ENCODE assay signal across 16 mouse cellular contexts in genomic region chr11:113209220-113209878, GRCm38 (mm10).
A peak's percentile ranks its signal among the peaks of the same experiment; 100 is the strongest.
DNase-seq lines count a peak whose midpoint lies in the region; ATAC-seq and TF ChIP-seq lines count a peak whose summit lies in the region.
"Had no signal": no experiment of that assay in that cellular context is flagged by ENCODE, and none has a peak within 500 bp of the region (broad histone marks: within the 10 kb centered on the region; RNA-seq: fewer than 3 reads in every experiment).

No protein-coding gene starts in this region.

- no peak for TF ChIP-seq CTCF in lung, postnatal 0 days (IDR thresholded peaks at IDR 0.05)
- no peak for TF ChIP-seq CTCF in lung, adult 2 months (IDR thresholded peaks at IDR 0.05; ENCODE audit: insufficient read depth, low read length)
- TF ChIP-seq CTCF in stomach, postnatal 0 days (IDR thresholded peaks at IDR 0.05; ENCODE audit: low read depth) = no peak

- 46% methylated on average over 16 of the region's 16 CpGs for WGBS in lung, postnatal 0 days
- WGBS in lung, adult 2 months = 45% methylated on average over 16 of the region's 16 CpGs
- 55% methylated on average over 16 of the region's 16 CpGs for WGBS in intestine, embryonic 15.5 days
- WGBS in stomach, postnatal 0 days = 45% methylated on average over 16 of the region's 16 CpGs

- no peak overlapping the region for H3K4me2 ChIP-seq in lung, postnatal 0 days (replicated peaks; ENCODE audit: low read depth, low read length)
- H3K4me2 ChIP-seq in intestine, embryonic 15.5 days (replicated peaks) = 0 out of 2 replicates have a peak overlapping the region, but pooled peaks have one; percentile 27
- peak overlapping the region; percentile 37 for H3K4me2 ChIP-seq in stomach, postnatal 0 days (replicated peaks; ENCODE audit: low read depth)
- H3K4me2 ChIP-seq: embryonic facial prominence, embryonic 12.5 days; limb, embryonic 12.5 days; liver, embryonic 15.5 days had no signal

- no peak for TF ChIP-seq EP300 in lung, postnatal 0 days (IDR thresholded peaks at IDR 0.05)
- TF ChIP-seq EP300 in stomach, postnatal 0 days (optimal IDR thresholded peaks at IDR 0.05) = no peak

- H3K9ac ChIP-seq in lung, postnatal 0 days (replicated peaks; ENCODE audit: low read depth) = no peak overlapping the region
- no peak overlapping the region for H3K9ac ChIP-seq in intestine, embryonic 15.5 days
- no peak overlapping the region for H3K9ac ChIP-seq in stomach, postnatal 0 days (ENCODE audit: low read length)
- H3K9ac ChIP-seq: embryonic facial prominence, embryonic 12.5 days; limb, embryonic 12.5 days; liver, embryonic 15.5 days had no signal

- peak; percentile 60 to 62 for DNase-seq in cerebellum, postnatal 14 days
- DNase-seq in cerebellum, adult 11 months = no peak
- DNase-seq in lung, postnatal 0 days (ENCODE audit: low spot score) = no peak
- no peak for DNase-seq in lung, adult 2 months
- peak; percentile 71 for DNase-seq in stomach, postnatal 0 days (ENCODE audit: low spot score)
- no peak for DNase-seq in thymus, postnatal 4 days
- DNase-seq: cerebellum, postnatal 36 days; heart, adult 18-20 months; heart, postnatal 10 days had no signal

- no peaks in the 10 kb centered on the region; the same call in 1 of the 2 replicates for H3K4me1 ChIP-seq in lung, postnatal 0 days (ENCODE audit: insufficient read depth, low read depth, low read length)
- H3K4me1 ChIP-seq in lung, adult 2 months (ENCODE audit: control insufficient read depth, insufficient read depth, low read length) = 0 out of 2 replicates have a peak, but pooled peaks cover 4% of the 10 kb centered on the region
- H3K4me1 ChIP-seq in intestine, embryonic 15.5 days (replicated peaks) = peaks cover 4% of the 10 kb centered on the region; the same call in 1 of the 2 replicates
- H3K4me1 ChIP-seq in stomach, postnatal 0 days (replicated peaks; ENCODE audit: control insufficient read depth, insufficient read depth) = peaks cover 4% of the 10 kb centered on the region; the same call in 1 of the 2 replicates
- H3K4me1 ChIP-seq: limb, embryonic 12.5 days; liver, embryonic 15.5 days had no signal

- no peak overlapping the region for H3K27ac ChIP-seq in lung, postnatal 0 days (ENCODE audit: low read length)
- peak overlapping the region; percentile 28; the same call in 1 of the 2 replicates for H3K27ac ChIP-seq in intestine, embryonic 15.5 days
- H3K27ac ChIP-seq in stomach, postnatal 0 days (replicated peaks) = peak overlapping the region; percentile 81
- H3K27ac ChIP-seq: embryonic facial prominence, embryonic 12.5 days; forebrain, embryonic 10.5 days; left cerebral cortex, adult 2 months; limb, embryonic 12.5 days; liver, embryonic 15.5 days had no signal

- no peaks in the 10 kb centered on the region for H3K27me3 ChIP-seq in lung, postnatal 0 days (replicated peaks; ENCODE audit: insufficient read depth, low read length)
- no peaks in the 10 kb centered on the region for H3K27me3 ChIP-seq in intestine, embryonic 15.5 days (replicated peaks)
- H3K27me3 ChIP-seq in stomach, postnatal 0 days (ENCODE audit: control insufficient read depth, insufficient read depth, low read length) = no peaks in the 10 kb centered on the region
- H3K27me3 ChIP-seq: limb, embryonic 12.5 days; liver, embryonic 15.5 days had no signal

- H3K36me3 ChIP-seq in lung, postnatal 0 days (ENCODE audit: insufficient read depth, low read length) = no peaks in the 10 kb centered on the region
- H3K36me3 ChIP-seq in intestine, embryonic 15.5 days = no peaks in the 10 kb centered on the region
- no peaks in the 10 kb centered on the region for H3K36me3 ChIP-seq in stomach, postnatal 0 days (ENCODE audit: control insufficient read depth, insufficient read depth, low read length)
- H3K36me3 ChIP-seq: embryonic facial prominence, embryonic 12.5 days; forebrain, embryonic 10.5 days; G1E; limb, embryonic 12.5 days; liver, embryonic 15.5 days had no signal

- ATAC-seq in lung, postnatal 0 days = 0 out of 2 replicates have a peak, but pooled peaks have one; percentile 25
- peak; percentile 82 for ATAC-seq in intestine, embryonic 15.5 days
- ATAC-seq in stomach, postnatal 0 days (ENCODE audit: low FRiP score, low TSS enrichment) = peak; percentile 87

- TF ChIP-seq POLR2A in lung, adult 2 months (IDR thresholded peaks at IDR 0.05; ENCODE audit: borderline replicate concordance, extremely low read depth, low read depth, low read length) = no peak

- H3K4me3 ChIP-seq in lung, postnatal 0 days (ENCODE audit: low read depth, low read length) = no peak overlapping the region
- no peak overlapping the region for H3K4me3 ChIP-seq in lung, adult 2 months (replicated peaks; ENCODE audit: extremely low read depth, low read depth, low read length)
- H3K4me3 ChIP-seq in intestine, embryonic 15.5 days (replicated peaks) = no peak overlapping the region
- no peak overlapping the region for H3K4me3 ChIP-seq in stomach, postnatal 0 days (ENCODE audit: low read depth, low read length)
- H3K4me3 ChIP-seq: embryonic facial prominence, embryonic 12.5 days; forebrain, embryonic 10.5 days; left cerebral cortex, adult 2 months; limb, embryonic 12.5 days; liver, embryonic 15.5 days had no signal

- no peaks in the 10 kb centered on the region for H3K9me3 ChIP-seq in lung, postnatal 0 days (ENCODE audit: low read length)
- H3K9me3 ChIP-seq in intestine, embryonic 15.5 days = no peaks in the 10 kb centered on the region
- no peaks in the 10 kb centered on the region for H3K9me3 ChIP-seq in stomach, postnatal 0 days (ENCODE audit: control insufficient read depth, low read length)
- H3K9me3 ChIP-seq: embryonic facial prominence, embryonic 12.5 days; limb, embryonic 12.5 days; liver, embryonic 15.5 days had no signal

Comparison
In these comparisons a context has a peak if more than half of its experiments do, and no peak if none do; other contexts are left out.
1. DNase-seq: peak in cerebellum, postnatal 14 days (2 of 2) and stomach, postnatal 0 days (single experiment); none in cerebellum, adult 11 months (single experiment), lung, postnatal 0 days (single experiment), lung, adult 2 months (single experiment) and thymus, postnatal 4 days (single experiment).
2. ATAC-seq: peak in every context shown above with its lines; median percentile 87 in stomach, postnatal 0 days; 82 in intestine, embryonic 15.5 days; 25 in lung, postnatal 0 days.